Mouse (Mus musculus) testis, adult 2 months (tissue): ENCODE data around the gene Mdfi. TPM values are rescaled to one million over a fixed set of nuclear protein-coding genes. Genes with fewer than 3 reads are reported as not detected.

Experiments
- H3K27ac ChIP-seq: fragments of 200-500 bp; 2 replicates; pipeline ENCODE4 v1.5.1; 2012; ENCODE audit warnings: low read depth, low read length; ENCODE audit not compliant: control insufficient read depth, insufficient read depth
- H3K27me3 ChIP-seq: fragments of 200-500 bp; 2 replicates; pipeline ENCODE4 v1.6.1; 2012; ENCODE audit warnings: mild to moderate bottlenecking, low read length, moderate library complexity; ENCODE audit not compliant: control insufficient read depth, insufficient read depth
- H3K36me3 ChIP-seq: fragments of 200-500 bp; 2 replicates; pipeline ENCODE4 v1.6.1; 2012; ENCODE audit warnings: mild to moderate bottlenecking, low read length; ENCODE audit not compliant: control insufficient read depth, insufficient read depth
- H3K4me1 ChIP-seq: fragments of 200-500 bp; 2 replicates; pipeline ENCODE4 v1.6.1; 2012; ENCODE audit warnings: low read length; ENCODE audit not compliant: control insufficient read depth, insufficient read depth
- H3K4me3 ChIP-seq: fragments of 200-500 bp; 2 replicates; pipeline ENCODE4 v1.5.1; 2012; ENCODE audit warnings: low read depth, mild to moderate bottlenecking, low read length, moderate library complexity, mixed read lengths; ENCODE audit not compliant: control insufficient read depth
- CTCF ChIP-seq: fragments of 200-500 bp; IDR thresholded peaks from 2 replicates; pipeline ENCODE4 v1.5.1; 2012; ENCODE audit warnings: low read depth, mild to moderate bottlenecking, inconsistent platforms, low read length, moderate library complexity; ENCODE audit not compliant: control insufficient read depth, insufficient read depth, insufficient replicate concordance
- POLR2A ChIP-seq: fragments of 200-500 bp; IDR thresholded peaks from 2 replicates; pipeline ENCODE4 v1.6.1; 2012; ENCODE audit warnings: low read depth, mild to moderate bottlenecking, inconsistent platforms, low read length, moderate library complexity; ENCODE audit not compliant: control insufficient read depth
- polyA plus RNA-seq: library from polyadenylated mRNA; depleted of rRNA; stranded (reverse); fragments of >200 nt; gene quantifications from 2 replicates; pipeline ENCODE4 v1.2.3, GENCODE M21; 2012

Mdfi gene
- polyA plus RNA-seq, 1 experiment: 2.1 TPM

- Histone ChIP-seq H3K27me3 (no peaks in the 10 kb centered on the region), H3K36me3 (no peaks in the 10 kb centered on the region), H3K4me3 (no peak overlapping the region), H3K27ac (no peak overlapping the region), H3K4me1 (peaks cover 10% of the 10 kb centered on the region)
- TF ChIP-seq CTCF (peak; percentile 74; the same call in 1 of the 2 replicates), POLR2A (no peak)
Observed at GRCm38 (mm10) chr17:47873341-47873791, 38.9 kb upstream of the Mdfi start.

GRCm38 (mm10) chr17:47872311-47873011 lies 38.0 kb upstream of the Mdfi start:
- Histone ChIP-seq H3K27me3 (no peaks in the 10 kb centered on the region), H3K27ac (no peak overlapping the region), H3K4me1 (peaks cover 4% of the 10 kb centered on the region), H3K36me3 (no peaks in the 10 kb centered on the region), H3K4me3 (no peak overlapping the region)
- TF ChIP-seq POLR2A (no peak), CTCF (no peak)

GRCm38 (mm10) chr17:47869874-47870273 lies 35.4 kb upstream of the Mdfi start:
- Histone ChIP-seq H3K36me3 (no peaks in the 10 kb centered on the region), H3K4me3 (no peak overlapping the region), H3K27ac (no peak overlapping the region), H3K4me1 (peaks cover 6% of the 10 kb centered on the region; the same call in 1 of the 2 replicates), H3K27me3 (no peaks in the 10 kb centered on the region)
- TF ChIP-seq CTCF (no peak), POLR2A (no peak)

GRCm38 (mm10) chr17:47866037-47866436 lies 31.5 kb upstream of the Mdfi start:
- Histone ChIP-seq H3K27me3 (no peaks in the 10 kb centered on the region), H3K4me1 (peaks cover 13% of the 10 kb centered on the region), H3K36me3 (no peaks in the 10 kb centered on the region), H3K27ac (no peak overlapping the region), H3K4me3 (no peak overlapping the region)
- TF ChIP-seq POLR2A (no peak), CTCF (no peak)

GRCm38 (mm10) chr17:47864496-47864895 lies 30.0 kb upstream of the Mdfi start:
- Histone ChIP-seq H3K4me3 (peak overlapping the region; percentile 39), H3K36me3 (no peaks in the 10 kb centered on the region), H3K27ac (no peak overlapping the region), H3K27me3 (no peaks in the 10 kb centered on the region), H3K4me1 (peaks cover 13% of the 10 kb centered on the region)
- TF ChIP-seq CTCF: peak; percentile 87
- TF ChIP-seq POLR2A: no peak

- Histone ChIP-seq H3K4me3 (no peak overlapping the region), H3K36me3 (no peaks in the 10 kb centered on the region), H3K27ac (no peak overlapping the region), H3K4me1 (peaks cover 13% of the 10 kb centered on the region), H3K27me3 (no peaks in the 10 kb centered on the region)
- TF ChIP-seq CTCF: no peak
- no peak for TF ChIP-seq POLR2A
Observed at GRCm38 (mm10) chr17:47863437-47863836, 28.9 kb upstream of the Mdfi start.

- no peaks in the 10 kb centered on the region for H3K36me3 ChIP-seq
- peaks cover 13% of the 10 kb centered on the region for H3K4me1 ChIP-seq
- TF ChIP-seq CTCF: no peak
- TF ChIP-seq POLR2A: no peak
- H3K27me3 ChIP-seq: no peaks in the 10 kb centered on the region
- no peak overlapping the region for H3K27ac ChIP-seq
- no peak overlapping the region for H3K4me3 ChIP-seq
Observed at GRCm38 (mm10) chr17:47863023-47863422, 28.5 kb upstream of the Mdfi start.
